Mouse (Mus musculus): ENCODE results near the gene Prr30.
"Not testable (repeated sequence)": the region's sequence is repeated elsewhere in the genome, so short reads cannot be mapped to it uniquely, and the experiment has no call there.

Prr30 gene

GRCm38 (mm10) chr14:101200230-101200629 is at the start of gene Prr30:
Gene Prr30, minus strand, starts transcription at chr14:101200330.
- DNase-seq (ENCODE audit: low read depth, low spot score): no peak

- no peak for DNase-seq (ENCODE audit: low read depth, low spot score)
Observed at GRCm38 (mm10) chr14:101246793-101247192, 46.7 kb upstream of the Prr30 start.

GRCm38 (mm10) chr14:101245706-101246105 is 45.6 kb upstream of the Prr30 start:
- DNase-seq (ENCODE audit: low read depth, low spot score): no peak

- DNase-seq (ENCODE audit: low read depth, low spot score): not testable (repeated sequence)
Observed at GRCm38 (mm10) chr14:101244441-101244840, 44.3 kb upstream of the Prr30 start.

- no peak for DNase-seq (ENCODE audit: low read depth, low spot score)
Observed at GRCm38 (mm10) chr14:101237965-101238364, 37.8 kb upstream of the Prr30 start.

GRCm38 (mm10) chr14:101229068-101229467 is 28.9 kb upstream of the Prr30 start:
- DNase-seq (ENCODE audit: low read depth, low spot score): no peak

DNA sequence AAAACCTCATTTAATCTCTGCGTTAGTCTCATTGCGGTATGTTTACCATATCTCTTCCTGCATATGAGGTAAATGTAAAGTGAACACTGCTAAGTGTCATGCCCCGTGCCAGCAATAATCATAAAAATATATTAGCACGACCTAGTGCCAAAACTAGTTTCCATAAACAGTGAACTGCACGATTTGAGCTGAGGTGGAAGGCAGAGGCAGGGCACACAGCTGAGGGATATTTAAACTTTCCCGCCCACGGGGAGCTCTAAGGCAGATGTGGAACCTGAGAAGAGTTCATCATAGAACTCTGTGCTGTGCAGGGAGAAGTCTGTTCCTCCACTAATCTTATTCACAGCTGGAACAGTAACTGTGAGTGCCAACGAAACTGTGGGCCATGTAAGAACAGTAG is 22.2 kb upstream of the Prr30 start:
- no peak for DNase-seq (ENCODE audit: low read depth, low spot score)

DNA sequence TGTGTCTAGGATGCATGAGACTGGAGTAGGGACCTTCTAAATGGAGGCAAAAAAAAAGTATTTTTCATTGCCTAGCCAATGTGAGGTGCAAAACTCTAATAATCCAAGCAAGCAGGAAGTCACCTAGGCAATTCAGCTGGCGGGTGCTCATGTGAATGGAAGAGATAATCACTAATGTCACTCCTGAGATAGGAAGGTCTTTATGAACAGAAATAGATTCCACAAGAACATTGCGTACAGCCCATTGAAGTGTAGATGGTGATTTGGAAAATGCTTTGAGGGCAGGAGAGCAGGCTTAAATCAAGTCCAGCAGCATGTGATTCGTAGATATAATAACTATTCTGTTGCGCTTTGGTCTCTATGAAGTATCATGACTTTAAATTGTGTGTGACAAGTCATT is 27.9 kb downstream of the Prr30 start:
- DNase-seq (ENCODE audit: low read depth, low spot score): no peak

Measured in A20 (cell line).